Mouse (Mus musculus): ENCODE measurements around the gene Sim2.

DNA sequence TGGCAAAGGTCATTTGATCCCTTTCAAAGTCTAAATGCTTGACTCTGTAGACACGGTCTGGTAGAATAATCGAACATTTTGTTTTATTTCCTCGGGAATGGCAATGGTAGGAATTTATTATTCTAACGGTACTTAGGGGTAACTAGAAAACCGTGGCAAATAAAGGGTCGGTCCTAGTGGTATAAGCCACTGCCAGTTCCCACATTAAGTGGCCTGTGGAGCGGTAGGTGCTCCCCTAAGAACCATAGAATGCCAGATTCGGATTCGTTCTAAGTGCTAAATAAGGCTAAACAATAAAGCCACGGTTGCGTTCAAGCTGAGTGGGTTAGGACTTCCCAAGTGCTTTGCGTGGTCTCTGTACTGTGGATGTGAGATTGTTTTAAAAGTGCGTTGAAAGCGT is 11.7 kb downstream of the Sim2 start:
- no peak for TF ChIP-seq POLR2A (IDR thresholded peaks at IDR 0.05; ENCODE audit: extremely low read depth, insufficient read depth, low read length)
- no peak for TF ChIP-seq CTCF (IDR thresholded peaks at IDR 0.05; ENCODE audit: extremely low read depth, insufficient read depth, low read length)

All from cortical plate, adult 2 months (tissue).